Mouse (Mus musculus) liver, embryonic 14.5 days (tissue): ENCODE results near the gene Sorcs2.

Experiments used
- CTCF ChIP-seq: IDR thresholded peaks from 2 replicates; pipeline ENCODE4 v1.5.1; 2016; ENCODE audit warnings: antibody characterized with exemption, low read depth, control low read depth
- EP300 ChIP-seq: IDR thresholded peaks from 2 replicates; pipeline ENCODE4 v1.6.1; 2016; ENCODE audit warnings: antibody characterized with exemption, low read depth

DNA sequence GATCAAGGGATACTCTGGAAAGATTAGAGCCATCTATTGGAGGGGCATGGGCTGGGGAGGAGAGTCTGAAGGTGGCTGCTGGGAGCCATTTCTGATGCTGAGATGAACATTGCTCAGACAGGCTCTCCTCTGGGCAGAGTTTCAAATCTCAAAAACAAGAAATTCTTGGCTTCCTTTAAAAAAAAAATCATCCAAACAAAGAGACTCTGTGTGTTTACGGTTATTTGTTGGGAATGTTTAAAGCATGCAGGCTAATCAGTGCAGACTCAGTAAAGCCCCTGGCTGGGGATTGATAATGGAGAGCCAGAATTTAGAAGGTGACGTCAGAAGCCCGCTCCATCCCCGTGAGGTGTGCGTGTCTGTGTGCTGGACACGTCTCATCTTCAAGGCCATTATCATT is 272.9 kb downstream of the Sorcs2 start:
- TF ChIP-seq CTCF (no peak), EP300 (no peak)
